Mouse (Mus musculus) thymus, adult 2 months (tissue): ENCODE measurements at regions not wholly inside any gene's neighbourhood (a gene's known extent, or its start where the extent isn't known, plus 50 kb on each side); places are given as distances from the start of the nearest gene placed in this dataset.

Source experiments
- DNase-seq: peaks from one replicate; pipeline ENCODE4 v3.0.0; 2021
- H3K27ac ChIP-seq: fragments of 200-500 bp; 2 replicates; pipeline ENCODE4 v1.5.1; 2012; ENCODE audit warnings: low read length, control low read depth; ENCODE audit not compliant: control insufficient read depth, insufficient read depth
- H3K27me3 ChIP-seq: fragments of 200-500 bp; 2 replicates; pipeline ENCODE4 v1.6.1; 2012; ENCODE audit warnings: mild to moderate bottlenecking, low read length, moderate library complexity, mixed read lengths; ENCODE audit not compliant: control insufficient read depth, insufficient read depth
- H3K36me3 ChIP-seq: fragments of 200-500 bp; 2 replicates; pipeline ENCODE4 v1.6.1; 2012; ENCODE audit warnings: mild to moderate bottlenecking, low read length, moderate library complexity; ENCODE audit not compliant: control insufficient read depth, insufficient read depth
- H3K4me1 ChIP-seq: fragments of 200-500 bp; replicated peaks from 2 replicates; pipeline ENCODE4 v1.6.1; 2012; ENCODE audit warnings: low read length; ENCODE audit not compliant: control insufficient read depth, insufficient read depth
- H3K4me3 ChIP-seq: fragments of 200-500 bp; 2 replicates; pipeline ENCODE4 v1.5.1; 2012; ENCODE audit warnings: mild to moderate bottlenecking, low read length, control low read depth, moderate library complexity; ENCODE audit not compliant: control insufficient read depth, insufficient read depth
- CTCF ChIP-seq: fragments of 200-500 bp; IDR thresholded peaks from 2 replicates; pipeline ENCODE4 v1.5.1; 2012; ENCODE audit warnings: mild to moderate bottlenecking, control low read depth, low read length, moderate library complexity, borderline replicate concordance; ENCODE audit not compliant: control insufficient read depth, poor library complexity, insufficient read depth; ENCODE audit errors: extremely low read depth
- POLR2A ChIP-seq: fragments of 200-500 bp; IDR thresholded peaks from 2 replicates; pipeline ENCODE4 v1.6.1; 2012; ENCODE audit warnings: mild to moderate bottlenecking, low read length, control low read depth, moderate library complexity; ENCODE audit not compliant: control insufficient read depth, poor library complexity, insufficient read depth; ENCODE audit errors: extremely low read depth
- WGBS: fragments of 180-500 bp; shearing (Covaris S2); methylation state at CpG from one replicate; pipeline ENCODE4 v1.1.7; 2018; 5-methylcytosine and 5-hydroxymethylcytosine counted together

DNA sequence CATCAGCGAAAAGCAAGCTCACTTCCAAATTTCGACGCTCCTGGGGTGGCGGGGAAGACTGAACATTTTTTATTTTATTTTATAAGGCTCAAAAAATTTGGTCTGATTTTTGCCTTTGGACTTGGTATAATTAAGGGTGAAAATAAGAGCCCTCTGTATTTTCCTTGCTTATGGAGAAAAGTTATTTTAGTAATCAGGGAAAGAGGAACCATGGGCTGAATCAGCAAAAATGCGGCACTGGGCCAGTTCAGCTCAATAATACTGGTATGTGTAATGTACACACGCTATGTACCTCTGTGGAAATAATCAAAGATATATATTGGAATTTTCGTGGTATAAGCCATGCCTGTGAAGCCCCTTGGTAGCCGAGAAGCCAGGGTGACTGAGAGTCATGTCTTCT, 113.7 kb upstream of the Six2 start:
- H3K4me3 ChIP-seq, result no peak overlapping the region
- TF ChIP-seq CTCF, result no peak
- DNase-seq, result no peak
- 76% methylated on average over 8 of the region's 8 CpGs for WGBS
- H3K4me1 ChIP-seq, result no peaks in the 10 kb centered on the region
- H3K27me3 ChIP-seq, result peaks cover 4% of the 10 kb centered on the region; the same call in 1 of the 2 replicates
- no peak overlapping the region for H3K27ac ChIP-seq
- H3K36me3 ChIP-seq, result no peaks in the 10 kb centered on the region

DNA sequence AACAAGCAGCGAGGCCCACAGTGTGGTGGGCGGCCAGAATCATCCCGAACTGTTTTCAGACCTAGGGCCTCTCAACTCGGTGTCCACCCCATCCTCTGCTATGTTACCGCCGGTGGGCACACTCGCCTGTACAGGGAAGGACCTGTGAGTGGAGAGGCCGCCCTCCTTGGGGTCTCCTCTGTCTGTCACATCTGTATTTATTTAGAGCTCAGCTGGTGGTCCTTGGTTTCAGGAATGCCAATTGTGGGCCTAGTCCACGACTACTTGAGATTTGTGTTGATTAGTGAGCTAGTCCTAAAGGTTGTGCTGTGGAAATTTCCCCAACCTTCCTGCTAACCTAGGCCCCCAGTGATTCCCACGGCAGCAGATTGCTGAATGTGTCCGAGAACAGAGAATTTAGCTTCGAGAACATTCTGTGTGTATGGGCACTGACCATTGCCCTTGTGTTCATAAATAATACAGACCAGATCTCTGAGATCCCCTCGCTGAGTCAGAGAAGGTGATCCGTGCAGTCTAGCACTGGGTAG, 113.1 kb upstream of the Six2 start:
- no peak for DNase-seq
- WGBS, result 60% methylated on average over 14 of the region's 14 CpGs
- Histone ChIP-seq H3K36me3 (no peaks in the 10 kb centered on the region), H3K27ac (no peak overlapping the region), H3K4me3 (no peak overlapping the region), H3K4me1 (no peaks in the 10 kb centered on the region), H3K27me3 (peaks cover 4% of the 10 kb centered on the region; the same call in 1 of the 2 replicates)
- no peak for TF ChIP-seq POLR2A
- no peak for TF ChIP-seq CTCF

DNA sequence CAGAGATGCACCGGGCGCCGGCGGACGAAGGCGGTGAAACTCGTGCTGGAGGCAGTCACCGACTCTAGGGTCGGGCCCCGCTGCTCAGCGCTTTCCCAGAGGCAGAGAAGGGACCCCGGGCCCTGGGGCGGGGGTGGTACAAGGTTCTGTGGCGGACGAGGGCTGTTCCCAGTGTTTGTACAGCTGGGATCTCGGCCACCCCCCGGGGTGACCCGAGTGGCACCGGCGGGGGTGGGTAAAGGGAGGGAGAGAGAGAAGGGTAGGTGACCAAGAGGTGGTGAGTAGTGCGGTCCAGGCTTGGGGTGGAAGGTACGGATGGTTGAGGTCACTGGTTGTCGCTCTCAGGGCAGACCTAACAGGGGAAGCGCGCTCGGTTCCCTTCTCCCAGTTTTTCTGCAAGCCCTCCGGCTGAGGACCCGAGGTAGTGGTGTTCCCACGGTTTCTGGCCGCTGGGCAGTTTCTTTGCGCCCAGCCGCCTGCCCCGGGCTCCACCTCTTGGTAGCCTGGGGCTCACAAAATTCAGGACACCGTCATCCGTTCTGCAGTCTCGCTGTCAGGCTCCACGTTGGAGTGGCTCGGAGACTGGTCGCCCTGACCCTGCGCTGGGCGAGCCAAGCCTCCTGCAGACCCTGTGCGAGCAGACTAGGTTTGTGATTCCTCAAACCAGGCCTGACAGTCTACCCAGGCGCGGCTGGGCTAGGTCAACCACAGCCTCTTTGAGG, 112.4 kb upstream of the Six2 start:
- no peak for TF ChIP-seq CTCF
- no peak for TF ChIP-seq POLR2A
- Histone ChIP-seq H3K4me1 (no peaks in the 10 kb centered on the region), H3K27me3 (peaks cover 4% of the 10 kb centered on the region; the same call in 1 of the 2 replicates), H3K36me3 (no peaks in the 10 kb centered on the region), H3K27ac (no peak overlapping the region), H3K4me3 (no peak overlapping the region)
- DNase-seq, result no peak
- 28% methylated on average over 44 of the region's 44 CpGs for WGBS

DNA sequence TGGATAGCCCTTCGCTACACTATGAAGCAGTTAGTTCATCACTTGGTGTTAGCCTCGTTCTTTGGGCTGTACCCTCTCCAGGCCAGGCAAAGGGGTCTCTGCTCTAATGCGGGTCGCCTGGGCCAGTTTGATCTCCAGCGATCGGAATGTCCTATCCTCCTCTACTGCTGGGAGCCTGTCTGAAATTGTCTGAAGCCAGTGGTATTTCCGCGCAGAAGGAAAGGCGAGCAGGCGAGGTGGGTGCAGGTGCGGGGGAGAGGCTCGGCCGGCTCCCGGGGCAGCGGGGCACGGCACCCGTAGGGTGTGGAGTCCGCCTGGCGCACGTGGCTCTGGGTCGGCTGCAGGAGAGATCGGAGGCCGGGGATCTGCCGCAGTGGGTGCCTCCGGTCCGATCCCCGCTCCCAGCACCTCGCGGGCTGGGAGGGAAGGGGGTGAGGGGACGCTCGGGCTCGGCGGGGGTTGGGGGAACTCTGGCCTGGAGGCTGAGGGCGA, 111.8 kb upstream of the Six2 start:
- TF ChIP-seq CTCF (no peak), POLR2A (no peak)
- no peak overlapping the region for H3K27ac ChIP-seq
- DNase-seq, result no peak
- H3K27me3 ChIP-seq, result peaks cover 4% of the 10 kb centered on the region; the same call in 1 of the 2 replicates
- H3K4me3 ChIP-seq, result no peak overlapping the region
- no peaks in the 10 kb centered on the region for H3K4me1 ChIP-seq
- 2% methylated on average over 34 of the region's 34 CpGs for WGBS
- no peaks in the 10 kb centered on the region for H3K36me3 ChIP-seq

DNA sequence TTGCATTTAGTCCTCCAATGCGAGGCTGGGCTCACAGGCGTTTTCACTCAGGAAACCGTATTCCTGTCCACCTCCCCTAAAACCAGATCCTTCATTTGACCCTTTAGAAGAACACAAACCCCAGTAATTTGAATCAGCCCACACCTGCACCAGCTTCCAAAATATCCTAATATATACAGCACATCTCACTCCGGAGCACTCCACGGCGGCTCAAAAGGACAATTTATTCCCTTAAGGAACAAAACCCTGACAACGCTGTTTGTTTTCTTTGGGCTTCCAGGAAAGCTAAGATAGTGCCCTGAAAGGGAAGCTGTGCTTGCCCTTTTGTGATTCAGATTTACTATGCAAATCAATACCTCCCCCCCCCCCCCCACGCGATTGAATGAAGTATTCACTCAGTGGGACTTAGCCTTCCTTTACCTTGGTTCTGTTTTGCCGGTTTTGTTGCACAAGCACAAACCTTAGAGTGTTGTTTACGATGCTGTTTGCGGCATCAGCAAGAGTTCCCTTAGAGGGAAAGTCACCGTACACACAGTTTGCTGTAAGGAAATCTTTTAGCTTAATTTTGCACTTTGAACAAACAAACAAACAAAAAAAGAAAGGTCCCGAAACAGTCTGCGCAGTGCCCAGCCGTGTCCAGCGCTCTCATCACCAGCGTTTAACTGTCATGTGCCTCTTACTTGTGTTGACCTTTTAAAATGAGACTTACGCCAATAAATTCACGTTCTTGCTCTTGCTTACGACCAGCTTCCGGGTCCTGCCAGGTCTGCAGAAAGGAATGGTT, 111.2 kb upstream of the Six2 start:
- TF ChIP-seq CTCF, result no peak
- no peak for TF ChIP-seq POLR2A
- H3K4me1 ChIP-seq, result no peaks in the 10 kb centered on the region
- WGBS, result 4% methylated on average over 22 of the region's 22 CpGs
- H3K4me3 ChIP-seq, result no peak overlapping the region
- no peak overlapping the region for H3K27ac ChIP-seq
- DNase-seq, result no peak
- no peaks in the 10 kb centered on the region for H3K36me3 ChIP-seq
- H3K27me3 ChIP-seq, result peaks cover 4% of the 10 kb centered on the region; the same call in 1 of the 2 replicates

DNA sequence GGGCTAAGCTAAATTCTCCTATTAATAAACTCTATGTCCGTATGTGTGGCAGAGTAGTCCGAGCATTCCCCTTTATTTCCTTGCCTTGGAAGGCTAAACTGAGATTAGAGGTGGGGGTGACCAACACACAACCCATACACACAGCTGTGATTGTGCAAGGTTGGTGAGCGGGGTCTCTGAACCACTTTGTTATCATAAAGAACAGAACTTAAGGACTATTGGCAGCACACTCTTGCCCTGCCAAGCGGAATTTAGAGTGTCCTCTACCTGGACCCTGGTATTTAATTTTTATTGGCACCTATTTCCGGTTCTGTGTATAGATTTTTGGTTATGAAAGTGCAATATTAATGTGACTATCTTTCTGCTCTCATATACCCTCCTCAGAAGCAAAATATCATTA, 109.7 kb upstream of the Six2 start:
- Histone ChIP-seq H3K27ac (no peak overlapping the region), H3K4me1 (no peaks in the 10 kb centered on the region), H3K36me3 (no peaks in the 10 kb centered on the region), H3K27me3 (peaks cover 4% of the 10 kb centered on the region; the same call in 1 of the 2 replicates), H3K4me3 (no peak overlapping the region)
- WGBS, result 90% methylated on average over 5 of the region's 5 CpGs
- DNase-seq, result no peak
- TF ChIP-seq POLR2A (no peak), CTCF (no peak)
